Mouse (Mus musculus): ENCODE data around the gene Ralbp1.

Ralbp1 gene

DNA sequence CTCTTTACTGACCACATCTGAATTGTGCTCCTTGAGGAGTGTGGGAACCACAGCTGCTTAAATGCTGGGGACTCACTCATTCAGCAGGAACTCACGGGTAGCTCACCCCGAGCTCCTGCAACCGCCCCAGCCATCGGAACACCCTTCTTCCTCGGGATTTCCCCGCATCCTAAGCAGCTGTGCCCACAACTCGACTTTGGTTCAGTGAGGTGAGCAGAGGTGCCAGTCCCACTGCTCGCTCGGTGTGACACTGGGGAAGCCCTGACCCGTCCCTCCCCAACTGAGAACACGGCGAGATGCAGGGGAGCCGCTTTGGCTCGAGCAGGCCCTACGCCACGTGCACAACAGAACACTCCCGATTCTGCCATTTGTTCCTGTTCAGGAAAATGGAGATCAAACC, 35.1 kb downstream of the Ralbp1 start:
- no peak for DNase-seq (ENCODE audit: low read depth)

DNA sequence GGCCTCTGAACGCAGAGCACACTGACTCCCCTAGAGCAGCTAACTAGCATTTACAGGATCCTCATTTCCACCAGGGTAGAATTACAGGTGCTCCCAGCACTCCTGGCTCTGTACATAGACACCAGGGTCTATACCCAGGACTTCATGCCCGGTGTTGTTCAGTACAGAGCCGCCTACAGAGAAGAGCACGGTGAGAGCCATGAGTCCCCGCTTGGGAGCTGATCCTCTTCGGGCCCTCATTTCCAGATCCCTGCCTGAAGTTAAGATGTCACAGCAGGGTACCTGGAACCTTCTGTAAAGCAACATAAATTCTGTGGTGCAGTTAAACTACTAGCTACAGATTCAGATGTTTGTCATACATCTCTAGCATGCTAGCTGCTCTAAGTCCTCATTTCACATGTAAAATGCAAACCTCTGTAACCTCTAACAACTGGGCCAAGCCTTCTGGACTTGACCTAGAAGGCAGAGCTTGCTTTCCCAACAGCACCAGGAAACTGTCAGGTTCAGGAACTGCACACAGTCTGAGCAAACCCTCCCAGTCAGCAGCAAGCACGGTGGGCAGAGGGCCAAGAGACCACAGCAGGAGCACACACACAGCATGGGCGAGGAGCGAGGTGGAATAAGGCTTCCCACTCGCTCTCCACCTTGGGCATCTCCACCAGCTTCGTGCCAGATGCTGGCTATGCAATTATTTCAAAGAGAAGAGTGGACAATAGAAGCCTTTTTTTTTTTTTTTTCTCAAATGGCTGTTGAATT, 37.7 kb downstream of the Ralbp1 start:
- no peak for DNase-seq (ENCODE audit: low read depth)

GRCm38 (mm10) chr17:65845423-65845822, 40.2 kb downstream of the Ralbp1 start:
- no peak for DNase-seq (ENCODE audit: low read depth)

DNA sequence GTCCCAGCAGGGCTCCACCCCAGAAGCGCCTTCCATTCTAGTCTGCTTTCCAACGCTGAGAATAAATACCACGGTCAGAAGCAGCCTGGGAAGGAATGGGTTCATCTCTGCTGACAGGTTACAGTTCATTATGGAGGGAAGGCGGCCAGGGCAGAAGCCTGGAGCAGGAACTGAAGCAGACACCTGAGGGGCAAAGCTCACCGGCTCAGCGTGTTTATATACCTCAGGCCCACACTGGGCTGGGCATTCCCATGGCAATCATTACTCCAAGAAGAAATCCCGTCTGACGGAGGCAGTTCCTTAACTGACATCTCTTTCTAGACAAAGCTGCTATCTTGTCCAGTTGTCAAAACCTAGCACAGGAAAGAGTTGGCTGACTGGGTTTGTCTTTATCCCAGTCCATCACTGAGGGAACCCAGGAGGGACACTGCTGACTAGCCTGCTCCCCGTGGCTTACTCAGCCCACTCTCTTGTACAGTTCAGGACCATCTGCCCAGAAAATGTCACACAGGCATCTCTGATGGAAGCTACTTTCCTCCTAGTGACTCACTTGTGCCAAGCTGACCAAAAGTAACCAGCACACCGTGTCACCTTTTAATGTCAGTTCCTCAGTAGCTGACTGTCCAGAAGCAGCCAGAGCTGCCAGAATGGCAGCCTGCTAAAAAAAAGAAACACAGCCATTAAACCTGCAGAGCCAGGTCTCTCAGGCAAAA, 42.8 kb downstream of the Ralbp1 start:
- DNase-seq (ENCODE audit: low read depth), result no peak

- no peak for DNase-seq (ENCODE audit: low read depth)
Observed at GRCm38 (mm10) chr17:65839541-65840256, 45.9 kb downstream of the Ralbp1 start.

DNA sequence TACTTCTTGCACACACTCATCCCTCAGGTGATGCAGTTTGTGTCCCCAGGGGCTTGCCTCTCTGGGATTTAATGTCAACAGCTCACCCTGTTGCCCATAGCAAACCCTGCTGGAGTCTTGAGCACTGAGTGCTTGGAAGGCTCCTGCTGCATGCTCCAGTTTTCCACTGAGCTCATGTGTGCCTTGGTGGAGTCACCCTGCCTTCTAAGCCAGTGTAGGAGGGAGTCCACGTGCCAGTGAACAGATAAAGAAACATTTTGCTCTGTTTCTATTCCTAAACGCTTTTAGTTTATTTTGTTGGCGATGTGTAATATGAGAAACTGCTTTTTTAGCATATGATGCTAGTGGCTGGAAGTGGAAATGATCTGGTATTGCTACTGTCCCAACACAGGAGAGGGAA, 48.9 kb downstream of the Ralbp1 start:
- DNase-seq (ENCODE audit: low read depth), result no peak

DNA sequence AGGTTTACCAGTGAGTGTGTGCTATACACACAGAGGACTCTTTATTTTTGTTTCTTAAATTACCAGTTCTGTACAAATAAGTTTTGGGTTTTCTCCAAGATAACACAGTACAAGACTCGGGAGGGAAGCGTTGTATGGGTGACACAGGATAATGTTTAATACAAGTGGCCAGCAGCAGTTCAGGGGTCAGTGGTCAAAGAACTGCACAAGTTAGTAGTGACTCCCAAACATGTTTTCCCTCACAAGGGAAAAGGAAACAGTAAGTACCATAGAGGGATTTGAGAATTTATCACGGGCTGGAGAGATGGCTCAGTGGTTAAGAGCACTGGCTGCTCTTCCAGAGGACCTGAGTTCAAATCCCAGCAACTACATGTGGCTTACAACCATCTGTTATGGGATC, 51.7 kb downstream of the Ralbp1 start:
- no peak for DNase-seq (ENCODE audit: low read depth)

DNA sequence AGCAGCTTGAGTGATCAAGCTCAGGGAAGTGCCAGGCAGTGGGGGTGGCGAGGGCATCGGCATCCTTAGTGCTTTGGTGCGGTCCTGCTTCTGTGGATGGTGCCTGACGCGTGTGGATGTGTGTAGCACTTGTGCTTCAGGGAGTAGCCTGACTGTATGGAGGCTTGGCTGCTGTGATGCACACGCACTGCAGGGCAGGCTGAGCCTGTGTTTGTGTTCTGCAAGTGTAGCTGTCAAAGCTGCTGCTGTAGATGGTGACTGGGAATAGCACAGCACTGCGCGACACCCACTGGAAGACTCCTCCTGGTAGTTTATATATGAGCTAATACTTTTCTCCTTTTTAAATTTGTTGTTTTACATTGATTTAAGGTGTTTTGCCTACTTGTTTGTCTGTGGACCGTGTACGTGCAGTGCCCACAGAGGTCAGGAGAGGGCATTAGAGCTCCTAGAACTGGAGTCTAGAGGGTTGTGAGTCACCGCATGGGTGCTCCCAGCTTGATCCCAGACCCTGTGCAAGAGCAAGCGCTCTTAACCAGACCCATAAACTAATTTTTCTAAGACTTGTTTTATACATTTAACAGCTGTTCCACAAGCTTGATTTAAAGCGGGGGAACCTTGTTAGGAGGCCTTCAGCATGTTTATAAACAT, 55.3 kb downstream of the Ralbp1 start:
- no peak for DNase-seq (ENCODE audit: low read depth)

GRCm38 (mm10) chr17:65828951-65829350, 56.6 kb downstream of the Ralbp1 start:
- DNase-seq (ENCODE audit: low read depth), result no peak

- DNase-seq (ENCODE audit: low read depth), result no peak
Observed at GRCm38 (mm10) chr17:65827904-65828303, 57.7 kb downstream of the Ralbp1 start.

DNA sequence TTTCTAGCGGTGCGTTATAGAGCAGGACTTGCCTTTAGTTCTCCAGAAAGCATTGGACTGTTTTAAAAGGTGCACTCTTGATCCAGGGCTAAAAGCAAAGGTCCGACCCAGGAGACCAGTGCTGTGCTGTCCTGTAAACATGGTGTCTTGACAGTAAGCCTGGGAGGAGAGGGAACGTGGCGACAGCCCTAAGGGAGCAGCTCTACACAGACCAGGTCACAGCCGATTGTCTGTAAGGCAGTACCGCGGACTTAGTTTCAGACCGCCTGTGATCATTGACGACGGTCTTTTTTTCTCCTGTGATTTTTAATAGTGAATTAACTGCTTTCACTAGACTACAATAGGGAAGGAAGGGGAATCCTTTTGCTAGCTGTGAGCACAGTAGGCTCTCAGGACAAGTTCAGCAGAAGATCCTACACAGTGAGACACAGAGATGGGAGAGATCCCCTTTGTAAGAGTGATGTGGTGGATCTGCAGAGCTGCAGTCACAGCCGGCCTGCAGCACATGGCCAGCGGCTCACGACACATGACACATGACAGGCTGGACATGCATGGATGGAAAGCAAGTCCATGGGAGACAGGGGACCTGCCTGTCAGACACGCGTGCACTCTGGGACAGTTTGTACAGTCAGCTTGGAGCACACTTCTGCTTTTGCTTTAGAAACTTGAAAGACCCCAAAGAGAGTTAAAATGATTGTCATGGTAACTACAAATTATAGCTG, 58.3 kb downstream of the Ralbp1 start:
- DNase-seq (ENCODE audit: low read depth), result no peak

DNA sequence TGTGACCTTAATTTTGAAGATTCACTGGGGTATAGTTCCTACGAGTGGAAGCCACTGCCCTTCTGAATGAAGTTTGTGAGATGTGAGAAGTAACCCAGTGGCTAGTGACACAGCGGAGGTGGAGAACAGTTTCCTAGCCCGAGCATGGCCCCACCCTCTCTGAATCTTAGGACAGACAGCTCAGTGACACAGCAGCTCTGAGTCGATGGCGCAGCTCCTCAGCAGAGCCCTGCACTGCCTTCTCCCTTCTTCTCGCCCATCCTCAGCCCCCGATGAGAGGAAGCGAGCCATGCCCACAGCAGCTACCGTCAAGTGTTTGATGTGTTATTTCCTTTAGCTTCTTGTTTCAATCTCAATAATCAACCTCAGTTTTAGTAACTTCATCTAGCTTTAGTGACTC, 59.3 kb downstream of the Ralbp1 start:
- DNase-seq (ENCODE audit: low read depth), result no peak

DNA sequence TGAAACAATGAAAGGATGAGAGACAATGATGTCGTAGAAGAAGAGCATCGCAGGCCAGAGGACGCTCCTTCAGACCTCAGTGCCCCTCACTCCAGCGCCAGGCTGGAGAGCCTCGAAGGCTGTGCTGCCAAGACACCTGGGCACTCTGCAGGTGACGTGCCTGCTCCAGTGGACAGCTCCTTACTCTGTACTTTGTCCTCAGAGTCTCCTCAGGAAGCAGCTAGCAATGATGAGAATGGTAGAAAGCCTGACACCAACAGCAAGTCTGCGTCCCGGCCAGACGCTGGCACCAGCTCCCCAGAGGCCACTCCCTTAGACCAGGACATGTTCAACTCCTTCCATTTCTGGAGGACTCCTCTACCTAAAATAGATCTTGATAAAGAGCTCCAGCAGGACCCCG, 61.4 kb downstream of the Ralbp1 start:
- no peak for DNase-seq (ENCODE audit: low read depth)

DNA sequence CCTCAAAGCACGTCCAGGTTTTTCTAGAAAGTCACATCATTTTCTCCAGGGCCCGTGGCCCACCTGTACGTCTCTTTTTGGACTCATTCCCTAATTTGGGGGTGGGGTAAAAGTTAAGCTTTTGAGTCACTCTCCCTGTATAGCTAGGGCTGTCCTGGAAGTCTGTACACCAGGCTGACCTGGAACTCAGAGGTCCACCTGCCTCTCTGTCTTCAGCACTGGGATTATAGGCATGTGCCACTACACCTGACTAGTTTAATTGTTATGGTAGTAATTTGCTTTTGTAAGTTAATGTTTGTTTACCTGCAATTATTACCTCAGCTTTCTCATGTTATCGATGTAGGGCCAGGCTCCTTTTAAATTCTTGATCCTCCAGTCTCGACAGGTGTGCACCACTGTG, 63.2 kb downstream of the Ralbp1 start:
- no peak for DNase-seq (ENCODE audit: low read depth)

GRCm38 (mm10) chr17:65820197-65820596, 65.4 kb downstream of the Ralbp1 start:
- DNase-seq (ENCODE audit: low read depth), result no peak

GRCm38 (mm10) chr17:65813763-65814162, 71.8 kb downstream of the Ralbp1 start:
- no peak for DNase-seq (ENCODE audit: low read depth)

DNA sequence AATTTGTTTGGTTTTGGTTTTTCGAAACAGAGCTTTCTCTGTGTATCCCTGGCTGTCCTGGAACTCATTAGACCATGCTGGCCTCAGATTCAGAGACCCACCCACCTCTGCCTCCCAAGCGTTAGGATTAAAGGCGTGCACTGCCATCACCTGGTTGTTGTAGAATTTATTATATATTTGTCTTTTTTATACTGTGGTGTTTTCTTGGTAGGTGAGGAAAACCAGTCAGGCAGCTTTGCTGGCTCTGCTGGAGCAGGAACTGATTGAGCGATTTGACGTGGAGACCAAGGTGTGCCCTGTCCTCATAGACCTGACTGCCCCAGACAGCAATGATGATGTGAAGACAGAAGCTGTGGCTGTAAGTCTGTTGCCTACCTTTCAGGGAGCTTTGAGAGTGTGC, 74.6 kb downstream of the Ralbp1 start:
- DNase-seq (ENCODE audit: low read depth), result no peak

GRCm38 (mm10) chr17:65806416-65806815, 79.2 kb downstream of the Ralbp1 start:
- no peak for DNase-seq (ENCODE audit: low read depth)

DNA sequence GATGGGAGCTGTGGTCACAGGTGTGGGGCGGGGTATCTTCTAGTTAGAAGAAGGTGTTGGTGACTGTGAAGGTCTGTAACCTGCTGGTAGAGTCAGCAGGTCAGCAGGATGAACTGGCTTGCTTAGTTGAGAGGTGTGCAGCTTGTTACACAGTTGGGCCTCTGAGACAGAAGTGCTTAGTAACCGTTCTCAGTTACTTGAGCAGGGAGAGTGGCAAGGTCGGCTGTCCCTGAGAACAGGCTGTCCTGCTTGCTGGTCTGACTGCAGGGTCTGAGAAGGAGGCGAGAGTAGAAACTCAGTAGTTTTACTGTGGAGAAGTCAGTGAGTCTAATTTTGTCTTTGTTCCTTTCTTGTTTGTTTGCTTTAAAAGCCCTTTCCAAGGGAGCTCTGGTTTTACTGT, 79.6 kb downstream of the Ralbp1 start:
- DNase-seq (ENCODE audit: low read depth), result no peak

GRCm38 (mm10) chr17:65802026-65802425, 83.6 kb downstream of the Ralbp1 start:
- no peak for DNase-seq (ENCODE audit: low read depth)

DNA sequence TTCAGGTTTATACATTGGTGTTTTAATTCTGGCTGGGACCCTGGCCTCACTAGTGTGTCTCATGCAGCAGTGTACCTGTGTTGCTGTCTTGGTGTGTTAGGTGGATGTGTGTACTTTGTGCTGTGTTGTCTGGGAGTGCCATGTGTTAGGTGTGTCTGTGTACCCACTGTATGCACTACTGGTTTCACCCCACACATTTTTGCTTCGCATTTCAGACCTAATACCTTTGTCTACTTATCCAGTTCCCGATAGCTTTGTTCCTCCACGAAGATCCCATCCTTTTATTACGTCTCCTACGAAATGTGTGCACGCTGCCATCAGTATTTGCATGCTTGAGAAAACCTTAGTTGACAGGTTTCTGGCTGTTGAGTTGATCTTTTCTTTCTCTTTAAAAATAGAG, 85.1 kb downstream of the Ralbp1 start:
- DNase-seq (ENCODE audit: low read depth), result no peak

DNA sequence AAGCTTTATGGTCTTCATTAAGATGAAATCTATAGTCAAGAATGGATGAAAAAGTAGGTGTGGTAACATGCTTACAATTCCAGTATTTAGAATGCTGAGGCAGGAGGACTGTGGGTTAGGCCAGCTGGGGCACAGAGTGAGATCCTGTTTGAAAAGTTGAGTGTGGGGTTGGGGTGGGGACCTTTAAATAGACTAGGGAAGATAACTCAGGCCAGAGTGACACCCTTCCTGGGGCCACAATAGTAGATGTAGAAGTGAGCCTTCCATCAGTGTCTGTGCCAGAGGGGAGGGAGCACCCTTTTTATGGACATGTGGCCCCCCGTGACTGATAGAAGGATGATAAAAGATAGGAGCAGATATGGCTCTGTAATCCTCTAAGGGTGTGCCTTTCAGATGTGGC, 86.2 kb downstream of the Ralbp1 start:
- no peak for DNase-seq (ENCODE audit: low read depth)
